Mouse (Mus musculus) brain, embryonic 14.5 days (tissue): ENCODE measurements around the gene Dbndd1.
"Not testable (repeated sequence)": the region's sequence is repeated elsewhere in the genome, so short reads cannot be mapped to it uniquely, and the experiment has no call there.

Source experiments
- CTCF ChIP-seq: fragments of 200-500 bp; IDR thresholded peaks from 2 replicates; pipeline ENCODE4 v1.5.1; 2012; ENCODE audit warnings: inconsistent platforms, mild to moderate bottlenecking, moderate library complexity, borderline replicate concordance; ENCODE audit not compliant: insufficient read depth, insufficient read length; ENCODE audit errors: extremely low read depth
- POLR2A ChIP-seq: fragments of 200-500 bp; IDR thresholded peaks from 2 replicates; pipeline ENCODE4 v1.6.1; 2012; ENCODE audit warnings: mild to moderate bottlenecking, inconsistent platforms, borderline replicate concordance; ENCODE audit not compliant: poor library complexity, insufficient read depth, insufficient read length, severe bottlenecking; ENCODE audit errors: extremely low read depth

DNA sequence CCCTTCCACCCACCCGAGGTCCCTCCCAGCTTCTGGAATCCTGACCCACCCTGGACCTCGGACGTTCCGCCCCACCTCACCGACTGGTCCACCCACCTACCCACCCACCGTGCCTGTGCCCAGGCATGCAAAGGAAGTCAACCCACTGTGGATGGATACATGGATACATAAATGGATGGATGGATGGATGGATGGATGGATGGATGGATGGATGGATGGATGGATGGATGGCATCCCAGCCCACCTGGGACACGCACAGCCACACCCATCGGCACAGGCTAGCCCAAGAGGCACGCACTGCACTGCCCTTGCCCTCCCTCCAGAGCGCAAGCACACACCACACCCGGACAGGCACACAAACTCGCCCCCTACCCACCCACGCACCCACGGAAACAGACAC is 22.4 kb upstream of the Dbndd1 start:
- TF ChIP-seq CTCF, POLR2A: not testable (repeated sequence)
